Mouse (Mus musculus) embryonic stem cell, embryonic (primary cell): Measurements from ENCODE around the gene Msh2.

ENCODE experiments used
- CTCF ChIA-PET, 4 experiments: fragments of 300-600 bp in 2 of 4; fragments of 350-600 bp in 2 of 4; sonication (Branson Sonifier 250); formaldehyde crosslinking; loops; one replicate each; lab custom pipeline; 2022; ENCODE audit warnings: inconsistent platforms in 2 of 4; lab: Charles Lee
- POLR2A ChIA-PET, 4 experiments: fragments of 300-600 bp in 2 of 4; fragments of 350-600 bp in 2 of 4; sonication (Branson Sonifier 250); formaldehyde crosslinking; loops; one replicate each; lab custom pipeline; 2022; ENCODE audit warnings: antibody characterized with exemption in 4 of 4, inconsistent platforms in 1 of 4; lab: Charles Lee

Gene Msh2

GRCm38 (mm10) chr17:87677656-87678055 lies 5.5 kb downstream of the Msh2 start:
- CTCF ChIA-PET: interaction anchor here in 1 of 4 experiments (1.0 kb wide), 1 partner anchor 76 kb away, joined by 12 read pairs; no protein-coding TSS in a partner anchor
- POLR2A ChIA-PET: interaction anchor here in 3 of 4 experiments (1.1 to 3.9 kb wide), 18 partner anchors 9 to 297 kb away, joined by 3 to 17 read pairs (median 6); partner anchors contain the start of genes Calm2 (in 2 of the 3) and Msh6 (in 2 of the 3)

GRCm38 (mm10) chr17:87689217-87689616 lies 17.1 kb downstream of the Msh2 start:
- ChIA-PET POLR2A (interaction anchor here in 3 of 4 experiments (0.6 to 8.4 kb wide), 21 partner anchors 8 to 285 kb away, joined by 3 to 48 read pairs (median 4); partner anchors contain the start of genes Msh2 (in 2 of the 3) and Msh6 (in 1 of the 3)), CTCF (interaction anchor here in 2 of 4 experiments (0.5 to 0.8 kb wide), 2 partner anchors 29 to 136 kb away, joined by 3 to 6 read pairs; no protein-coding TSS in a partner anchor)

- CTCF ChIA-PET: interaction anchor here (0.6 to 1.4 kb wide), 26 partner anchors 9 to 510 kb away, joined by 3 to 9 read pairs (median 3); partner anchors contain the start of genes Epcam (in 1 of the 4) and Msh2 (in 1 of the 4)
- POLR2A ChIA-PET: interaction anchor here in 3 of 4 experiments (0.5 to 4.1 kb wide), 22 partner anchors 7 to 468 kb away, joined by 3 to 19 read pairs (median 3); partner anchors contain the start of genes Msh2 (in 3 of the 3) and Msh6 (in 1 of the 3)
Observed at GRCm38 (mm10) chr17:87691958-87692357, 19.8 kb downstream of the Msh2 start.

- ChIA-PET POLR2A (interaction anchor here (0.6 to 3.1 kb wide), 23 partner anchors 9 to 280 kb away, joined by 3 to 23 read pairs (median 4); partner anchors contain the start of genes Msh2 (in 2 of the 4), Msh6 (in 2 of the 4) and Calm2 (in 1 of the 4)), CTCF (interaction anchor here in 1 of 4 experiments (1.2 kb wide), 1 partner anchor 253 kb away, joined by 3 read pairs; no protein-coding TSS in a partner anchor)
Observed at GRCm38 (mm10) chr17:87695874-87696465, 23.8 kb downstream of the Msh2 start.

GRCm38 (mm10) chr17:87696814-87697213 lies 24.7 kb downstream of the Msh2 start:
- ChIA-PET POLR2A (interaction anchor here (0.6 to 1.9 kb wide), 27 partner anchors 8 to 279 kb away, joined by 3 to 20 read pairs (median 4); partner anchors contain the start of genes Msh2 (in 2 of the 4) and Msh6 (in 1 of the 4)), CTCF (interaction anchor here (0.5 to 0.7 kb wide), 4 partner anchors 21 to 1448 kb away, joined by 3 to 14 read pairs (median 4); no protein-coding TSS in a partner anchor)

GRCm38 (mm10) chr17:87698996-87699765 lies 27.1 kb downstream of the Msh2 start:
- ChIA-PET POLR2A (interaction anchor here in 2 of 4 experiments (0.5 to 7.2 kb wide), 14 partner anchors 9 to 367 kb away, joined by 3 to 40 read pairs (median 5); partner anchors contain the start of genes Calm2 (in 1 of the 2) and Msh2 (in 1 of the 2)), CTCF (interaction anchor here in 1 of 4 experiments (0.7 kb wide), 1 partner anchor 11 kb away, joined by 4 read pairs; no protein-coding TSS in a partner anchor)

- POLR2A ChIA-PET: interaction anchor here in 2 of 4 experiments (0.6 to 7.2 kb wide), 9 partner anchors 10 to 276 kb away, joined by 3 to 40 read pairs (median 5); partner anchors contain the start of gene Msh2 (in 1 of the 2)
- CTCF ChIA-PET: no interaction called here
Observed at GRCm38 (mm10) chr17:87700101-87700500, 28.0 kb downstream of the Msh2 start.

- ChIA-PET POLR2A (interaction anchor here in 3 of 4 experiments (0.6 to 4.8 kb wide), 16 partner anchors 9 to 291 kb away, joined by 3 to 15 read pairs (median 4); partner anchors contain the start of gene Msh2 (in 1 of the 3)), CTCF (interaction anchor here in 1 of 4 experiments (0.5 kb wide), 1 partner anchor 19 kb away, joined by 3 read pairs; no protein-coding TSS in a partner anchor)
Observed at GRCm38 (mm10) chr17:87724727-87725126, 52.6 kb downstream of the Msh2 start.

- POLR2A ChIA-PET: interaction anchor here in 3 of 4 experiments (0.6 to 4.8 kb wide), 13 partner anchors 10 to 435 kb away, joined by 3 to 18 read pairs (median 4); partner anchors contain the start of gene Msh2 (in 2 of the 3)
- CTCF ChIA-PET: interaction anchor here in 3 of 4 experiments (0.5 to 0.7 kb wide), 5 partner anchors 14 to 307 kb away, joined by 3 to 6 read pairs (median 3); no protein-coding TSS in a partner anchor
Observed at GRCm38 (mm10) chr17:87726489-87727356, 54.6 kb downstream of the Msh2 start.

- POLR2A ChIA-PET: interaction anchor here in 3 of 4 experiments (0.8 to 1.5 kb wide), 4 partner anchors 10 to 285 kb away, joined by 3 to 4 read pairs (median 3); partner anchors contain the start of genes Calm2 (in 1 of the 3) and Msh6 (in 1 of the 3)
- CTCF ChIA-PET: interaction anchor here in 1 of 4 experiments (1.4 kb wide), 1 partner anchor 687 kb away, joined by 3 read pairs; no protein-coding TSS in a partner anchor
Observed at GRCm38 (mm10) chr17:87731962-87732361, 59.8 kb downstream of the Msh2 start.

GRCm38 (mm10) chr17:87734471-87734870 lies 62.3 kb downstream of the Msh2 start:
- POLR2A ChIA-PET: interaction anchor here in 2 of 4 experiments (1.1 to 2.8 kb wide), 3 partner anchors 10 to 240 kb away, joined by 3 to 7 read pairs (median 5); no protein-coding TSS in a partner anchor
- CTCF ChIA-PET: interaction anchor here in 1 of 4 experiments (0.6 kb wide), 1 partner anchor 267 kb away, joined by 3 read pairs; no protein-coding TSS in a partner anchor

- CTCF ChIA-PET: no interaction called here
- POLR2A ChIA-PET: interaction anchor here in 2 of 4 experiments (0.6 to 3.7 kb wide), 7 partner anchors 10 to 237 kb away, joined by 3 to 18 read pairs (median 6); partner anchors contain the start of gene Msh6 (in 1 of the 2)
Observed at GRCm38 (mm10) chr17:87737144-87737543, 65.0 kb downstream of the Msh2 start.

- ChIA-PET CTCF (interaction anchor here in 3 of 4 experiments (0.6 to 1.6 kb wide), 6 partner anchors 9 to 209 kb away, joined by 3 to 7 read pairs (median 3); no protein-coding TSS in a partner anchor), POLR2A (interaction anchor here in 2 of 4 experiments (1.7 to 3.7 kb wide), 4 partner anchors 12 to 235 kb away, joined by 5 to 18 read pairs (median 18); partner anchors contain the start of gene Msh6 (in 2 of the 2))
Observed at GRCm38 (mm10) chr17:87739835-87740234, 67.7 kb downstream of the Msh2 start.

- ChIA-PET CTCF (interaction anchor here in 1 of 4 experiments (0.6 to 1.3 kb wide), 3 partner anchors 12 to 107 kb away, joined by 3 read pairs; no protein-coding TSS in a partner anchor), POLR2A (interaction anchor here in 3 of 4 experiments (0.6 to 2.5 kb wide), 10 partner anchors 10 to 461 kb away, joined by 3 to 7 read pairs (median 5); no protein-coding TSS in a partner anchor)
Observed at GRCm38 (mm10) chr17:87744985-87745925, 73.1 kb downstream of the Msh2 start.
